18 mouse cellular contexts compared by ENCODE assay signal in genomic region chr1:42710234-42710633, GRCm38 (mm10). TPM values are rescaled to one million over a fixed set of nuclear protein-coding genes. Genes with fewer than 3 reads are reported as not detected.
DNase-seq lines count a peak whose midpoint lies in the region; ATAC-seq lines count a peak whose summit lies in the region.
"Had no signal": no experiment of that assay in that cellular context is flagged by ENCODE, and none has a peak within 500 bp of the region (broad histone marks: within the 10 kb centered on the region; RNA-seq: fewer than 3 reads in every experiment).

No protein-coding gene starts in this region.

- DNase-seq in kidney, postnatal 14 days, result no peak
- no peak for DNase-seq in forebrain, embryonic 14.5 days (ENCODE audit: low spot score)
- no peak for DNase-seq in gastrocnemius, postnatal 4 days (ENCODE audit: low spot score in 2 of 2)
- no peak for DNase-seq in thymus, postnatal 10 days (ENCODE audit: low spot score in 2 of 2)
- DNase-seq: B cell, adult 2 months; cerebellum, adult 9-11 months; layer of hippocampus, postnatal 36 days; lung, postnatal 10 days; thymus, adult 18-20 months had no signal

- H3K9me3 ChIP-seq in kidney, embryonic 16.5 days (ENCODE audit: low read length), result no peaks in the 10 kb centered on the region
- no peaks in the 10 kb centered on the region for H3K9me3 ChIP-seq in forebrain, embryonic 14.5 days (replicated peaks; ENCODE audit: control insufficient read depth, low read length)
- H3K9me3 ChIP-seq in hindbrain, embryonic 16.5 days (ENCODE audit: control insufficient read depth, low read length), result no peaks in the 10 kb centered on the region
- H3K9me3 ChIP-seq in neural tube, embryonic 13.5 days, result no peaks in the 10 kb centered on the region

- no peak for ATAC-seq in kidney, embryonic 16.5 days (ENCODE audit: low FRiP score, low TSS enrichment)
- no peak for ATAC-seq in forebrain, embryonic 14.5 days
- ATAC-seq in hindbrain, embryonic 16.5 days, result no peak
- ATAC-seq in neural tube, embryonic 13.5 days (ENCODE audit: low read depth), result no peak
- ATAC-seq in megakaryocyte, adult 5-6 weeks (ENCODE audit: poor library complexity, severe bottlenecking), result no peak
- ATAC-seq: intestine, postnatal 0 days had no signal

- H3K4me3 ChIP-seq in kidney, embryonic 16.5 days (ENCODE audit: low read length), result 0 out of 2 replicates have a peak overlapping the region, but pooled peaks have one; percentile 4
- peak overlapping the region; percentile 60 for H3K4me3 ChIP-seq in forebrain, embryonic 14.5 days (ENCODE audit: low read depth, low read length)
- peak overlapping the region; percentile 17; the same call in 1 of the 2 replicates for H3K4me3 ChIP-seq in hindbrain, embryonic 16.5 days (ENCODE audit: low read length)
- H3K4me3 ChIP-seq in neural tube, embryonic 13.5 days, result peak overlapping the region; percentile 52

- H3K36me3 ChIP-seq in kidney, embryonic 16.5 days (ENCODE audit: insufficient read depth, low read length), result no peaks in the 10 kb centered on the region
- peaks cover 6% of the 10 kb centered on the region for H3K36me3 ChIP-seq in forebrain, embryonic 14.5 days (ENCODE audit: control insufficient read depth, insufficient read depth, low read length)
- H3K36me3 ChIP-seq in hindbrain, embryonic 16.5 days (ENCODE audit: control insufficient read depth, insufficient read depth, low read length), result no peaks in the 10 kb centered on the region
- H3K36me3 ChIP-seq in neural tube, embryonic 13.5 days, result no peaks in the 10 kb centered on the region

- no peak overlapping the region for H3K9ac ChIP-seq in kidney, embryonic 16.5 days (replicated peaks; ENCODE audit: low read length)
- peak overlapping the region; percentile 95 for H3K9ac ChIP-seq in forebrain, embryonic 14.5 days (ENCODE audit: low read length)
- H3K9ac ChIP-seq in hindbrain, embryonic 16.5 days (ENCODE audit: low read depth, low read length), result no peak overlapping the region; the same call in 1 of the 2 replicates
- 0 out of 2 replicates have a peak overlapping the region, but pooled peaks have one; percentile 34 for H3K9ac ChIP-seq in neural tube, embryonic 13.5 days

- WGBS in kidney, embryonic 16.5 days, result 12% methylated on average over 4 of the region's 4 CpGs
- 15% methylated on average over 4 of the region's 4 CpGs for WGBS in forebrain, embryonic 14.5 days
- WGBS in hindbrain, embryonic 16.5 days, result 22% methylated on average over 4 of the region's 4 CpGs
- WGBS in neural tube, embryonic 13.5 days, result 18% methylated on average over 4 of the region's 4 CpGs

- peaks cover 18% of the 10 kb centered on the region for H3K4me1 ChIP-seq in kidney, embryonic 16.5 days (ENCODE audit: insufficient read depth, low read length)
- peaks cover 31% of the 10 kb centered on the region for H3K4me1 ChIP-seq in forebrain, embryonic 14.5 days (ENCODE audit: control insufficient read depth, insufficient read depth, low read length)
- H3K4me1 ChIP-seq in hindbrain, embryonic 16.5 days (ENCODE audit: control insufficient read depth, insufficient read depth, low read depth, low read length), result peaks cover 20% of the 10 kb centered on the region
- H3K4me1 ChIP-seq in neural tube, embryonic 13.5 days (replicated peaks), result peaks cover 80% of the 10 kb centered on the region

- 0 out of 2 replicates have a peak overlapping the region, but pooled peaks have one; percentile 12 for H3K27ac ChIP-seq in kidney, embryonic 16.5 days (ENCODE audit: low read length)
- H3K27ac ChIP-seq in forebrain, embryonic 14.5 days (ENCODE audit: low read depth, low read length), result peak overlapping the region; percentile 78
- H3K27ac ChIP-seq in hindbrain, embryonic 16.5 days (ENCODE audit: low read depth, low read length), result no peak overlapping the region
- no peak overlapping the region for H3K27ac ChIP-seq in neural tube, embryonic 13.5 days (replicated peaks)

- H3K27me3 ChIP-seq in kidney, embryonic 16.5 days (ENCODE audit: insufficient read depth, low read length), result peaks cover 86% of the 10 kb centered on the region
- no peaks in the 10 kb centered on the region for H3K27me3 ChIP-seq in forebrain, embryonic 14.5 days (replicated peaks; ENCODE audit: control insufficient read depth, insufficient read depth, low read length)
- H3K27me3 ChIP-seq in hindbrain, embryonic 16.5 days (replicated peaks; ENCODE audit: control insufficient read depth, insufficient read depth, low read length), result peaks cover 4% of the 10 kb centered on the region
- peaks cover 53% of the 10 kb centered on the region for H3K27me3 ChIP-seq in neural tube, embryonic 13.5 days

- peak overlapping the region; percentile 60 for H3K4me2 ChIP-seq in kidney, embryonic 16.5 days (replicated peaks; ENCODE audit: low read depth, low read length)
- H3K4me2 ChIP-seq in forebrain, embryonic 14.5 days (ENCODE audit: low read length), result peak overlapping the region; percentile 87
- H3K4me2 ChIP-seq in hindbrain, embryonic 16.5 days (ENCODE audit: low read length), result peak overlapping the region; percentile 81
- H3K4me2 ChIP-seq in neural tube, embryonic 13.5 days, result peak overlapping the region; percentile 80

RNA-seq across cellular contexts. Expression of gene Pou3f3, which starts 14.7 kb away (rescaled TPM):
- polyA plus RNA-seq in kidney, embryonic 16.5 days (2015; fragmentation: Nextera tagmentation; extraction: Ambion mirVana), result 7.6 and 8.4 TPM in 2 replicates
- polyA plus RNA-seq in forebrain, embryonic 14.5 days (2014; fragmentation: Nextera tagmentation; extraction: Ambion mirVana), result 28.9 and 35.3 TPM in 2 replicates
- polyA plus RNA-seq in hindbrain, embryonic 16.5 days (2015; fragmentation: Nextera tagmentation; extraction: Ambion mirVana), result 8.4 and 9.5 TPM in 2 replicates
- 10.5 and 12.2 TPM in 2 replicates for polyA plus RNA-seq in neural tube, embryonic 13.5 days (2015; fragmentation: Nextera tagmentation; extraction: Ambion mirVana)
- total RNA-seq in gastrocnemius, postnatal 4 days (2021), result under 1 TPM in 1 of 2 experiments, not detected in 1; 0.05 TPM
- not detected in 2 replicates for total RNA-seq in megakaryocyte, adult 5-6 weeks (2015)
- total RNA-seq in megakaryocyte, adult 5-6 weeks (2017), result not detected in 2 replicates
- total RNA-seq: liver, adult 2 months; MEL had no signal
- polyA plus RNA-seq: heart, embryonic 14.5 days; liver, adult 2 months; spleen, adult 2 months had no signal

Comparison
In these comparisons a context has a peak if more than half of its experiments do, and no peak if none do; other contexts are left out.
1. H3K27ac ChIP-seq: peak in kidney, embryonic 16.5 days (single experiment) and forebrain, embryonic 14.5 days (single experiment); none in hindbrain, embryonic 16.5 days (single experiment) and neural tube, embryonic 13.5 days (single experiment).
2. H3K4me3 ChIP-seq: peak in every context shown above with its lines; median percentile 60 in forebrain, embryonic 14.5 days; 52 in neural tube, embryonic 13.5 days; 17 in hindbrain, embryonic 16.5 days; 4 in kidney, embryonic 16.5 days.
3. H3K9ac ChIP-seq: peak in forebrain, embryonic 14.5 days (single experiment) and neural tube, embryonic 13.5 days (single experiment); none in kidney, embryonic 16.5 days (single experiment) and hindbrain, embryonic 16.5 days (single experiment).
4. Peak in every context shown above with its lines, with median percentiles within 50 percentile points of each other: H3K4me2 ChIP-seq.